Mouse (Mus musculus): ENCODE results near the gene Ube2q1. TPM values are rescaled to one million over a fixed set of nuclear protein-coding genes. Genes with fewer than 3 reads are reported as not detected.
A peak's percentile ranks its signal among the peaks of the same experiment; 100 is the strongest.
"Not testable (repeated sequence)": the region's sequence is repeated elsewhere in the genome, so short reads cannot be mapped to it uniquely, and the experiment has no call there.

Gene Ube2q1
- polyA plus RNA-seq, 1 experiment, result 61.2 TPM

DNA sequence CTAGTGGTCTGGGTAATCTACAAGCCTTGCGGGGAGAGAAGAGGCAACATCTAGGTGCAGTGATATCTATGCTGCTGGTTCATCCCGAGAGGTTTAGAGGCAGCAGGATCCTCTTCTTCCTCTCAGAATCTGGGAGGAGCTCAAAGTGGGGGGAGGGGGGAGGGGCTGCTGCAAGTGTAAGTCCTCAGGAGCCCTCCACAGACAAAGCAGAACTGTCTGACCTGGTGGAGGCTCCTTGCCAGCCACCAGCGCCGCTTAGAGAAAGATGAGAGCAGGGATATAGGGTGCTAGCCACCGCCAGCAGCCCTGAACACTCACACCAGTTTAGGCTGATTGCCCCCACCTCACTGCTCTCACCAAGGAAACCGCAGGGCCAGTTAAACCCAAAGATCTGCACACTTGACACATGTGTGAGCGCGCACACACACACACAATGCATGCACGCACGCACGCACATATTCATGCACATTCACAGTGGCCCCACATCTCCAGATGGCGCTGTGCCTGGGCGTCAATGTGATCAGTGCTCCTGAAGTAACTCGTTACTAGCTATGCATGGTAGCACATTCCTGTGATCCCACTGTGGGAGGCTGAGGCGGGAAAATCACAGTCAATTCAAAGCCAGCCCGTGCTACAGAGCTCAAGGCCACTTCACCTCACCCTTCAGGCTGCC is 15.4 kb downstream of the Ube2q1 start:
- DNase-seq (ENCODE audit: low read depth), result peak; percentile 59

DNA sequence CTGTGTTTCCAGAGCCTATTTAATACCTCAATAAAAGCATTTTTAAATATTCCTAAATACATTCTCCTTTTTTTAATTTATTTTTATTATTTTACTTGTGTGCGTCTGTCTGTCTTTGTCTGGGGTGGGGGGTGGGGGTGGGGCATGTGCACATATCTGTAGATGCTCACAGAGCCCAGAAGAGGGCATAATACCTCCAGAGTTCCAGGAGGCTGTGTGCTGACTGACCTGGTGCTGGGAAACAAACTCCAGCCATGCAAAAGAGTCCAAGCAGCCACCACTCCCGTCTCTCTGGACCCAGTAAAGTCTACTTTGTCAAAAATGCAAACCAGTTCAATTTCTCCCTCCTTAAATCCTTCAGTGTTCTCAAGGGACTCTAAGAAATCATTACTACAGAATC is 21.2 kb downstream of the Ube2q1 start:
- DNase-seq (ENCODE audit: low read depth), result no peak
- TF ChIP-seq CTCF (IDR thresholded peaks at IDR 0.05; ENCODE audit: borderline replicate concordance, extremely low read depth, insufficient read depth, insufficient read length) (no peak), POLR2A (IDR thresholded peaks at IDR 0.05; ENCODE audit: borderline replicate concordance, extremely low read depth, insufficient read depth, insufficient read length, poor library complexity, severe bottlenecking) (no peak)

More for the DNA sequence above, 15.4 kb downstream of the Ube2q1 start:
- TF ChIP-seq CTCF (IDR thresholded peaks at IDR 0.05; ENCODE audit: borderline replicate concordance, extremely low read depth, insufficient read depth, insufficient read length) (no peak), POLR2A (IDR thresholded peaks at IDR 0.05; ENCODE audit: borderline replicate concordance, extremely low read depth, insufficient read depth, insufficient read length, poor library complexity, severe bottlenecking) (no peak)

DNA sequence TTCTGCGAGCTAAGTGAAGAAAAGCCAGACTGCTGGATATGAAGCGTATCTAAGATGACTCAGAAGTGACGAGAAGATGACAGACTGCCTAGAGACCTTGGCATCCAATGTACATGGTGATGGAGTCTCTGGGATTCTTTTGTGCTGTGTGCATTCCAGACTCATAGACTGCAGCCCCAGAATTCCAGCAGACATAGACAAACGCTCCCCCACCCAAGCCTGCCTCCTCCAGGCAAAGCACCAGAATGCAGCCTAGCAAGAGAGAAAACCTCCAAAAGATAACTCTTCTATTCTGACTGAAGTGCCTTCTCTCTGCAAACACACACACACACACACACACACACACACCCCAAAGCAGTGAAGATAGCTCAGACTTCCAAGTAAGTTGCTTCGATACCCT is 22.3 kb downstream of the Ube2q1 start:
- TF ChIP-seq POLR2A (IDR thresholded peaks at IDR 0.05; ENCODE audit: borderline replicate concordance, extremely low read depth, insufficient read depth, insufficient read length, poor library complexity, severe bottlenecking) (no peak), CTCF (IDR thresholded peaks at IDR 0.05; ENCODE audit: borderline replicate concordance, extremely low read depth, insufficient read depth, insufficient read length) (peak; percentile 23; the same call in 1 of the 2 replicates)
- DNase-seq (ENCODE audit: low read depth), result no peak

DNA sequence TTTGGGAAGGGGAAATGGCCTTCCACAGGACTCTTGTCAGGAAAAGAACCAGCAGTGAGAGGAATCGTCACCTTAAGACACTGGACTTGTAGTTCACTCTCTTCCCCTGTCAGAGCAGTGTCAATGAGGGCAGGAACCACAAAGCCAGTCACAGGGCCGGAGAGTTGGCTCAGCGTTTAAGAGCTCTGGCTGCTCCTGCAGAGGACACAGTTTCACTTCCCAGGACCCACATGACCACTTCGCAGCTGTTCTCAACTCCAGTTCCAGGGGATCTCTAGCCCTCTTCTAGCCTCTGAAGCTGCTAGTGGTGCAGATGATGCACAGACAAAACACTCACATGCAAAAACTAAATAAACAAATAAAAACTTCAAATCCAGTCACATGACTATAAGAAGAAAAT is 22.9 kb downstream of the Ube2q1 start:
- no peak for TF ChIP-seq POLR2A (IDR thresholded peaks at IDR 0.05; ENCODE audit: borderline replicate concordance, extremely low read depth, insufficient read depth, insufficient read length, poor library complexity, severe bottlenecking)
- TF ChIP-seq CTCF (IDR thresholded peaks at IDR 0.05; ENCODE audit: borderline replicate concordance, extremely low read depth, insufficient read depth, insufficient read length), result no peak

DNA sequence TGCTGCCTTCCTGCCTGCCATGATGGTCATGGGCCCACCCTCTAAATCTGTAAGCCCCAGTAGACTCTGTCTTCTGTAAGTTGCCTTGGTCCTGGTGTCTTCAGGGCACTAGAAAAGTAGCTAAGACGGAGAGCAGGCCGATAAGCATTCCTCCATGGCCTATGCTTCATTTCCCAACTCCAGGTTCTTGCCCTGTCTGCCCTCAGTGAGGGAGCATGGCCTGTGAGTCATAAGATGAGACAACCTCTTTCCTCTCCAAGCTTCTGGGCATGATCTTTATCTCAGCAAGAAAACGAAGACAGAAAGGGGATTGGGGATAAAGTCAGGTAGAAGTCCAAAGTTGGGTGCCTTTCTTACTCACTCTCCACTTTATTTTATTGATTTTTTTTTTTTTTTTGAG is 25.1 kb downstream of the Ube2q1 start:
- DNase-seq (ENCODE audit: low read depth), result no peak

More for the DNA sequence above, 22.9 kb downstream of the Ube2q1 start:
- no peak for DNase-seq (ENCODE audit: low read depth)

DNA sequence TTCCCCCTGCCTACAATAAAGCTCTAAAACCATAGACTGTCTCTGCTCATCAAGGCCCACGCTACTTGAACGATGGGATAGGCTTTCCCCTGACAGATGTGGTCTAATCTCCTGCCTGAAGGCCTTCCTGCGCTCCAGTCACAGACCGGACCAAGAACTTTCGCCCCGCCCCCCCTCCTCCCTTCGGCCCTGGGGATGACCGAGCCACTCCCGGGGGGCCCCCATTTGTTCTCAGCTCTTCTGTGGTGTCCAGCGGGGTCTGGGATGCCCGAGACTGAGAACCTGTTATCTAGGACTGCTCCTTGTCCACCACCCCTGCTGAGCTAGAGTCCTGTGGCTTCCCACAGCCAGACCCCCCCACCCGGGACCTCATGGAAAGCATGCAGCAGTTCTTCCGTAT is 26.1 kb downstream of the Ube2q1 start:
- TF ChIP-seq CTCF (IDR thresholded peaks at IDR 0.05; ENCODE audit: borderline replicate concordance, extremely low read depth, insufficient read depth, insufficient read length), result no peak
- no peak for TF ChIP-seq POLR2A (IDR thresholded peaks at IDR 0.05; ENCODE audit: borderline replicate concordance, extremely low read depth, insufficient read depth, insufficient read length, poor library complexity, severe bottlenecking)

More for the DNA sequence above, 25.1 kb downstream of the Ube2q1 start:
- TF ChIP-seq POLR2A (IDR thresholded peaks at IDR 0.05; ENCODE audit: borderline replicate concordance, extremely low read depth, insufficient read depth, insufficient read length, poor library complexity, severe bottlenecking) (no peak), CTCF (IDR thresholded peaks at IDR 0.05; ENCODE audit: borderline replicate concordance, extremely low read depth, insufficient read depth, insufficient read length) (no peak)

DNA sequence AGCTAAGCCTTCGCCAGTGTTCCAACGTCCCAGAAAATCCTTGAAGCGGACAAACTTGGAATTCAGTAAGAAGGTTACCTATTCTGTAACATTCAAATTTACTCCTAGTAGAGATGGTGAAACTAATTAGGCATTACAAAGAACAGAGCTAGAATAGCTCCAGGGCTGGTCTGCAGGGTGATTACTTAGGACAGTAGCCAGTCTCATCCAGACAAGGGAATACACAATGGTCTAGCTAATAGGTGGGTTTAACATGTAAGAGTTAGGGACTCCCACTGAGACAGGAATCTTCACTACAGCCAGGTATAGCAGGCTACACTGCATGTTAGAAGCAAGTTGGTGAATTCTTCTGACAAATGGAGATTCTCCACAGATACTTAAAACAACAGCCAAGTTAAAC is 26.7 kb downstream of the Ube2q1 start:
- not testable (repeated sequence) for DNase-seq (ENCODE audit: low read depth)

More for the DNA sequence above, 26.1 kb downstream of the Ube2q1 start:
- DNase-seq (ENCODE audit: low read depth), result no peak

DNA sequence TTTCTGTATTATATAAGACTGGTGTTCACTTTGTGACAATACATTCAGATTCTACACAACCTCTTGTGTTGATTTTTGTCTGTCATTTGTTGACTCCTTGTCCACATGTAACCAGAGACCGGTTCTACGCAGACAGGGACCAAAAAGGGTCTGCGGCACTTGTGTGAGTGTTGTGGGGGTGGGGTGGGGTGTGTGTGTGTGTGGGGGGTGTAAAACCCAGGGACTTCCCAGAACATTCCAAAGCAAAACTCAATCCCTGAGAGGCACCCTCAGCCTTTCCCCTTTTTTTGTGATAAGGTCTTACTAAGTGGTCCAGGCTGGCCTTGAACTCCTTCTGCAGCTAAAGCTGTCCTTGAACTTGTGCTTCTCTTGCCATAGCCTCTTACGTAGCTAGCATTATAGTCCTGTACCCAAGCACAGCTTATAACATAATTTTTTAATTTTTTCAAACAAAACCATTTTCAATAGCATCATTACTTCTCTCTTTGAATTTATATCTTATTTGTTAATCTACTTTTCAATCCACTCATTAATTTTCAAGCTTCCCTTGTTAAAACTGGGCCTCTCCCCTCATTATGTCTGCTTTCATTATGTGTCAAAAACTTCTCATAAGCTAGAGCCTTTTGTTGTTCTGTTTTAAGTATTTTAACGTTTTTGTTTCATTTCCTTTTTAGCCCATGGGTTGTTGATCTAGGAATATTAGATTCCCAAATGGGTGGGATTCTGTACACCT is 27.5 kb downstream of the Ube2q1 start:
- no peak for DNase-seq (ENCODE audit: low read depth)

DNA sequence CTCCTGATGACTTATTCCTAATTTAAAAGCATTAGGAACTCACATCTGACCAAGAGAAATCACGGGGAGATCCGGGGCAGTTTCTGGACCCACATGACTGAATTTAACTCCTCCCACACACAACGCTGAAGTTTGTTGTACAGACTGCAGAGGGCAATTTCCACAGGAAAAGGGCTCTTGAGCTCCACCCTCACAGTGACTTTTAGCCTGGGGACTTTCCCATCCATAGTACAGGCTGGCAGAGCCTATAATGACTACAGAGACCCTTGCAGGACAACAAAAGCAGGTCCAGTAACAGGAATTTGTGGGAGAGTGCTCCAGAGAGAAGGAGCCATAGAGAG is 28.1 kb downstream of the Ube2q1 start:
- DNase-seq (ENCODE audit: low read depth), result no peak
- TF ChIP-seq CTCF (IDR thresholded peaks at IDR 0.05; ENCODE audit: borderline replicate concordance, extremely low read depth, insufficient read depth, insufficient read length) (no peak), POLR2A (IDR thresholded peaks at IDR 0.05; ENCODE audit: borderline replicate concordance, extremely low read depth, insufficient read depth, insufficient read length, poor library complexity, severe bottlenecking) (no peak)

More for the DNA sequence above, 27.5 kb downstream of the Ube2q1 start:
- no peak for TF ChIP-seq CTCF (IDR thresholded peaks at IDR 0.05; ENCODE audit: borderline replicate concordance, extremely low read depth, insufficient read depth, insufficient read length)

DNA sequence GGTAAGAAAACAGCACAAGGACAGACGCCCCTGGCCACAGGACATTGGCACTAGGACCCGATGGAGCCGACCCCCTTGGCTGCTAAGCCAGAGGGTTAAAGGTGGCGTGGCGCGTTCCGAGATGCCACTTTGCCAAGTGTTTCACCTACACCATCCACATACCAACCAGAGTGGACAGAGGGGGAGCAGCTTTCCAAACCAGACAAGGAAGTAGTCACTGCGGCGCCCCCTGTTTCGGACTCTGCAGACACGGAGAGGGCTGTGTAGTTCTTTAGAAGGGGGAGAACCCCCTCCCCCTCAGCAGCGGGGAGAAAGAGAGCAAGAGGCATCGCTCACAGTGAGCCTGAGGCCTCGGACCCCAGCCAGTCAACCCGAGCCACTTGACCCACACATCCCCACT is 29.5 kb downstream of the Ube2q1 start:
- TF ChIP-seq POLR2A (IDR thresholded peaks at IDR 0.05; ENCODE audit: borderline replicate concordance, extremely low read depth, insufficient read depth, insufficient read length, poor library complexity, severe bottlenecking), result no peak
- no peak for TF ChIP-seq CTCF (IDR thresholded peaks at IDR 0.05; ENCODE audit: borderline replicate concordance, extremely low read depth, insufficient read depth, insufficient read length)
- no peak for DNase-seq (ENCODE audit: low read depth)

DNA sequence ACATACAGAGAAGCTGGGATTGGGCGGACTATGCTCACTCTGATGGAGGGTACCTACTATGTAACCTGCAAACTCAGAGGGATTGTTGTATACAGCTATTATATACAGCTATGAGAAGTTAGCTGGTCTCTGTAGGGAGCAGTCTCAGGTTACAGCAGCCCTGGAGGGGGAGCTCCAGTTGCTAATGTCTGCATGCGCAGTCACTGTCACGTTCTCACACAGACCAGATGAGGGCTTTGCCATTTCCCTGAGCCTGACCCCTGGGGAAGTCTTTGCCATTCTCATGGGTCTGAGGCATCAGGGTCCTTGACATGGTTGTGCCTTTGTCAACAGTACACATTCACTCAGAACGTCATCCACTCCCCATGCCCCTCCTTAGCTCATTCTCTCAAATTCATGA is 31.8 kb downstream of the Ube2q1 start:
- DNase-seq (ENCODE audit: low read depth), result no peak
- TF ChIP-seq POLR2A (IDR thresholded peaks at IDR 0.05; ENCODE audit: borderline replicate concordance, extremely low read depth, insufficient read depth, insufficient read length, poor library complexity, severe bottlenecking) (no peak), CTCF (IDR thresholded peaks at IDR 0.05; ENCODE audit: borderline replicate concordance, extremely low read depth, insufficient read depth, insufficient read length) (no peak)

DNA sequence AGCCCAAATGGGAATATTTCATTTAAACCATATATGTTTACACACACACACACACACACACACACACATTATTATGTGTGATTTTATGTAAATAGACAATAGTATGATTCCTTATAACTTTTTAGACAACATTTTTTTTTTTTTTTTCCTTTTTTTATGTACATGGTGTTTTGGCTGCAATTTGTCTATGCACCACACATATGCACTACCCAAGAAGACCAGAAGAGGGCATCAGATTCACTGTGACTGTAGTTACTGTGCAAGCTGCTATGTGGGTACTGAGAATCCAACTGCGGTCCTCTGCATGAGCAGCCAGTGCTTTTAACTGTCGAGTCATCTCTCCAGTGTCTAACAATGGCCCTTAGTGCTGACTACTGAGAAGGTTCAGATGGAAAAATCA is 33.3 kb downstream of the Ube2q1 start:
- TF ChIP-seq POLR2A (IDR thresholded peaks at IDR 0.05; ENCODE audit: borderline replicate concordance, extremely low read depth, insufficient read depth, insufficient read length, poor library complexity, severe bottlenecking) (no peak), CTCF (IDR thresholded peaks at IDR 0.05; ENCODE audit: borderline replicate concordance, extremely low read depth, insufficient read depth, insufficient read length) (peak; percentile 24; the same call in 1 of the 2 replicates)
- no peak for DNase-seq (ENCODE audit: low read depth)
